Mouse (Mus musculus) megakaryocyte progenitor cell, adult 5-6 weeks (primary cell): ENCODE measurements around the gene Rbpms2. TPM values are rescaled to one million over a fixed set of nuclear protein-coding genes. Genes with fewer than 3 reads are reported as not detected.
A peak's percentile ranks its signal among the peaks of the same experiment; 100 is the strongest.
"Not testable (repeated sequence)": the region's sequence is repeated elsewhere in the genome, so short reads cannot be mapped to it uniquely, and the experiment has no call there.

Experiments used
- ATAC-seq: replicated peaks from 2 replicates; pipeline ENCODE4 v1.8.0; 2016; ENCODE audit warnings: mild to moderate bottlenecking, moderate TSS enrichment, inconsistent platforms; ENCODE audit not compliant: poor library complexity
- total RNA-seq, 2 experiments: library from RNA; stranded (forward) in 1 of 2; stranded (reverse) in 1 of 2; fragments of 157-497, 149-512 nt in 1 of 2; fragments of 200-1000 nt in 1 of 2; gene quantifications; 2 replicates each; pipeline versions ENCODE4 v1.2.3 to v1.2.4; 2015 to 2017

Rbpms2 gene
- total RNA-seq, 2 experiments from 2014 or later: 0.20 TPM; not detected in 1

GRCm38 (mm10) chr9:65613098-65613497 is 16.4 kb upstream of the Rbpms2 start:
- no peak for ATAC-seq

- ATAC-seq: no peak
Measured at GRCm38 (mm10) chr9:65619311-65619710, 10.1 kb upstream of the Rbpms2 start.

GRCm38 (mm10) chr9:65621196-65621595 is 8.3 kb upstream of the Rbpms2 start:
- ATAC-seq: no peak

GRCm38 (mm10) chr9:65621666-65622065 is 7.8 kb upstream of the Rbpms2 start:
- ATAC-seq: no peak

- no peak for ATAC-seq
Measured at GRCm38 (mm10) chr9:65622826-65623225, 6.6 kb upstream of the Rbpms2 start.

- ATAC-seq: no peak
Measured at GRCm38 (mm10) chr9:65624266-65624665, 5.2 kb upstream of the Rbpms2 start.

GRCm38 (mm10) chr9:65629767-65630630 is 551 bp downstream of the Rbpms2 start:
- ATAC-seq: no peak

GRCm38 (mm10) chr9:65630631-65631353 is 1.3 kb downstream of the Rbpms2 start:
- peak; percentile 27; the same call in 1 of the 2 replicates for ATAC-seq

GRCm38 (mm10) chr9:65631354-65632021 is 2.0 kb downstream of the Rbpms2 start:
- ATAC-seq: 0 out of 2 replicates have a peak, but pooled peaks have one; percentile 18

GRCm38 (mm10) chr9:65635766-65636165 is 6.3 kb downstream of the Rbpms2 start:
- ATAC-seq: no peak

GRCm38 (mm10) chr9:65636926-65637325 is 7.5 kb downstream of the Rbpms2 start:
- ATAC-seq: no peak

- no peak for ATAC-seq
Measured at GRCm38 (mm10) chr9:65639065-65639464, 9.6 kb downstream of the Rbpms2 start.

- no peak for ATAC-seq
Measured at GRCm38 (mm10) chr9:65640838-65641410, 11.5 kb downstream of the Rbpms2 start.

GRCm38 (mm10) chr9:65641446-65642052 is 12.1 kb downstream of the Rbpms2 start:
- ATAC-seq: no peak

- ATAC-seq: no peak
Measured at GRCm38 (mm10) chr9:65642546-65642945, 13.1 kb downstream of the Rbpms2 start.

GRCm38 (mm10) chr9:65644960-65645359 is 15.5 kb downstream of the Rbpms2 start:
- no peak for ATAC-seq

GRCm38 (mm10) chr9:65645984-65646383 is 16.5 kb downstream of the Rbpms2 start:
- ATAC-seq: no peak

- no peak for ATAC-seq
Measured at GRCm38 (mm10) chr9:65646782-65647181, 17.3 kb downstream of the Rbpms2 start.

GRCm38 (mm10) chr9:65648730-65649129 is 19.3 kb downstream of the Rbpms2 start:
- ATAC-seq: no peak

GRCm38 (mm10) chr9:65649997-65650396 is 20.5 kb downstream of the Rbpms2 start:
- no peak for ATAC-seq

GRCm38 (mm10) chr9:65651957-65652356 is 22.5 kb downstream of the Rbpms2 start:
- ATAC-seq: not testable (repeated sequence)
